Mouse (Mus musculus) common myeloid progenitor, adult 5-6 weeks (primary cell): ENCODE results near the gene Vps29. TPM values are rescaled to one million over a fixed set of nuclear protein-coding genes. Genes with fewer than 3 reads are reported as not detected.
A peak's percentile ranks its signal among the peaks of the same experiment; 100 is the strongest.

Experiments used
- ATAC-seq: replicated peaks from 2 replicates; pipeline ENCODE4 v1.8.0; 2016; ENCODE audit warnings: low read depth, mild to moderate bottlenecking, moderate TSS enrichment, inconsistent platforms; ENCODE audit not compliant: poor library complexity, severe bottlenecking
- total RNA-seq: library from RNA; stranded (forward); fragments of 200-1000, 187-1606 nt; gene quantifications from 2 replicates; pipeline ENCODE4 v1.2.3, GENCODE M21; 2017

Vps29 gene
- total RNA-seq, 1 experiment from 2014 or later, result 76.6 TPM

DNA sequence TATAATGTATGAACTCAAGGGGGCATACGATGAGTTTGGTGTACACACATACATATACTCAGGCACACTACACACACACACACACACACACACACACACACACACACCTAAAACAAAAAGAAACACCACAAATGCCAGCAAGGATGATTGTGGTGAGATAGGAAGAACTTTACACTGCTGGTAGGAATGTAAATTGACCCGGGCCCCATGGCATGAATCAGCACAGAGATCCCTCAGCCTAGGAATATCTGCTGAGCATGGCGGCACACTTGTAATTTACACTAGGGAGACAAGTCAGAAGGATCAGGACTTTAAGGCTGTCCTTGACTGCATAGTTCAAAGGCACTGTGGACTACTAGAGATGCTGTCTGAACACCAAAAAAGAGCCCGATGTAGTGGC, 23.9 kb upstream of the Vps29 start:
- no peak for ATAC-seq

DNA sequence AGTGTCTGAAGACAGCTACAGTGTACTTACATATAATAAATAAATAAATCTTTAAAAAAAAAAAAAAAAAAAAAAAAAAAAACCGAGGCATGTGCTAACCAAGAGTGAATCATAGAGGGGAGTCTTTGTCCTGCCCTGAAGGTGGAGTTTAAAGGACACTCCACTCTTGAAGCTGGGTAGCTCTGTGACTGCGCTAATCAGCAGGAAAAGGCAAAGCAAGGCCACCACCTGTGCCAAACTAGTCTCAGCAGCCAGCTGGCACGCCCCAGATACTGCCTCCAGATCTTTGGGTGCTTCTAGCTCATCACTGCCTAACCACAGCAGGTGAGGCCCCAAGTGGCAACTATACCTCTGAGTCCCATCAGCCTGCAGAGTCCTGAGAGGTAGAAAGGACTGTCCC, 19.5 kb upstream of the Vps29 start:
- ATAC-seq, result 0 out of 2 replicates have a peak, but pooled peaks have one; percentile 15

DNA sequence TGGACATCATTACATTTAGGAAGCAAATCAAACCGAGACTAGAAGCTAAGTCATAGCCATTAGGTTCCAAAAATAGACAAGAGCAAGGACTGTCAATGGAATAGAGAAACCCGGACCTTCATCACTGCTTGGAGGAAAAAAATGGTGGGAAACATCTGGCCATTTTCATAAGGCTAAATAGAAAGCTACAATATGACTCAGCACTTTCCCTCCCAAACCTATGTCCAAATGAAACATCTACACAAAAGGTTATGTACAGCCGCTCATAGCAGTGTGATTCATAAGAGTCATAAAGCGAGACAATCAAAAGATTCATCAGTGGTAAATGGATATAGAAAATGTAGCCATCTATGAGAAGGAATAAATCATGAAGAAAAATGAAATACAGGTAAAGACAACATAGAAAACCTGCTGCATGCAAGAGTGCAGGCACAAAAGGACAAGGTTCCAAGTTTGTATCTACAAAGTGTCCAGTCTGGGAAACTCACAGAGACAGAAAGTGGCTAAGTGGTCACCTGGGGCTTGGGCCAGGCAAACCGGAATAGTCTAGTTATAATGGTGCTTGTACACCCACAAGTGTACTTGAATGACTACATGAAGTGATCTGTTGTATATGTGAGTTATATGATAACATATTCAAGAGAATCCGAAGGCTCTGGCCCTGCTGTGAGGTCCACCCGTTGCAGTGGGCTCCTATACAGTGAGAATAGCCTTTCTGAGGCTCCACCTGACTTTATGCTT, 17.4 kb upstream of the Vps29 start:
- no peak for ATAC-seq

DNA sequence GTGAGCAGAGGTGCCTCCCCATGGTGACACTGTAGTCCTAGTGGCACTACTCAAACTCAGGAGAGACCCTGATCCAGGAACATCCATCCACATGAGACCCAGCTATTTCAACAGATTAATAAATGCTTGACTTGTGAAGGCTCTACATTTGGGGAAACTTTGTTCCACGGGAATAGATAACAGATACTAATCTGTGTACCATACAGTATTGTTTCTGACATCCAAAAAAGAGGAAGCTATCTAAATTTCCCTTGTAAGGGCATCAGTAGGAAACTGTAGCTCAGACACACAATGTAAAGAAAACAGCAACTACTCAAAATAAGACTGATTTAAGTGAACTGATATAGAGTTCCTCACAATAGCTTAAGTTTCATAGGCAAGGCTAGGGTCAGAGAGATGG, 11.3 kb upstream of the Vps29 start:
- 0 out of 2 replicates have a peak, but pooled peaks have one; percentile 21 for ATAC-seq

DNA sequence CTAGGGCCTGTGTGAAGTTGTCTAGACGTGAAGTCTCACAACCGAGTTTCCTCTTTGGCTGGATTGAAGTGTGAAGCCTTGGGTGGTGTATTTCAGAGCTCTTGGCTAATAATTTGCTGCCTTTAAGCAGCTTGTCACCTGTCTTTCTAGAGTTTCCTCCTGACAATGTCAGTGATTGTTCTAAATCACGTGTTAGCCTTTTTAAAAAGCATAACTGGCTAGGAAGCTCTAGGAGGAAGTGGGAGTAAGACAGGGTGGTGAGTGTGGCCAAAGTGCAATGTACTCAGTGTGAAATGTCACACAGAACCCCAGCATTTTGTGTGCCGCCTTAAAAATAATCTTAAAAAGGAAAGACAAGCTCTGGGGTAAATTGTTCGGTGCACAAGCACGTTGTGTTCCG, 10.4 kb upstream of the Vps29 start:
- ATAC-seq, result peak; percentile 58

DNA sequence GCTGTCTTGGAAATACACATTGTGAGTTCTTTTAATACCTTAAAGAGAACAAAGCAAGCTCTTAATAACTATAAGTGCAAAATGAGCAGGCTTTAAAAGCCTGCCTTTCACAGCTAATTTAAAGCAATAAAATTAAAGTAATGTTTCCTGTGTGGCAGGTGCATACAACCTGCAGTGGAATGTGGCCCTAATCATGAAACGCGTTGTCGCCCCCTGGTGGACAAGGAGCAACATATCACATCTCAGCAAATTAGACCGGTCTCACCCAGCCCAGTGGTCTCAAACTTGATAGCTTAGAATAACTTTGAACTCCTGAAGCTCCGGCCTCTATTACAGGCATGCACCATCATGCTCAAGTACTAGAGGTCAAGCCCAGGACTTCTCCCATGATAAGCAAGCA, 9.9 kb upstream of the Vps29 start:
- peak; percentile 90 for ATAC-seq

DNA sequence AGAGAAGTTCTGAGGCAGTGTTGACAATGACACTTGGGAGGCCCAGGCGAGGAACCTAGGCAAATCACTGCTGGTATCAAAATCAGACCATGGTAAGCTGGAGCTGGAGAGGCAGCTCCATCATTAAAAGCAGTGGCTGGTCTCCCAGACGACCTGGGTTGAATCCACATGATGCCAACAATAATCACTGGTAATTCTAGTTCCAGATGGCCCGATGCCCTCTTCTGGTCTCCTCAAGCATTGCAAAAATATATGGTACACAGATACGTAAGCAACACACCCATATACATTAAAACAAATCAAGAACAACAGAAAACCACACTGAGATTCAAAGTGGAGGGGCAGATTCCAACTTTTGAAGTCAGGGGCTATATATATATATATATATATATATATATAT, 8.4 kb upstream of the Vps29 start:
- ATAC-seq, result no peak

DNA sequence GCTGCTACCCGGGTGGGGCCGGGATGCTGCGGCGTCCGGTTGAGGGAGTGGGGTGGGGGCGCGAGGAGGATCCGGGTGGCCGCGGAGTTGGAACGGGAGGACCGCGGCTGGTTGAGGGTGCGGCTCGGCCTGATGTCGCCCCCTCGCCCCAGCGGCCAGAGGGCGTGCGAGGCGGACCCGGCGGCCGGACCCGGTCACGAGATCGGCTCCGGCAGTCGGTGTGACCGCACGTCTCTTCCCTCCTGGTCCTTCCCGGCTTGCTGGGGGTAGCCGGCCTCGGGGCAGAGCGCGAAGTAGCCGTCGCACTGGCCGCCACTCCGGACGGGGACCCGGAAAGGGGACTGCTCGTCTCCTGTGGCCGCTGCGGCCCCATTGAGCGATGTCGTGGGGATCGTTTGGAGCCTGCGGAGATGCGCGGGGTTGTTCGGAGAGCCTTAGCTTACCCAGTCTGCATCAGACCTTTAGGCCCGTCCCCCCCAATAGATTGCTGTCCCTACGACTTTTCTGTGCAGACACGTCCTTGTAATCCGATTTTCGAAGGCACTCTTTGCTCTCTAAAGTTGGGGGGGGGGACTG, 411 bp downstream of the Vps29 start:
- ATAC-seq, result peak; percentile 35; the same call in 1 of the 2 replicates

DNA sequence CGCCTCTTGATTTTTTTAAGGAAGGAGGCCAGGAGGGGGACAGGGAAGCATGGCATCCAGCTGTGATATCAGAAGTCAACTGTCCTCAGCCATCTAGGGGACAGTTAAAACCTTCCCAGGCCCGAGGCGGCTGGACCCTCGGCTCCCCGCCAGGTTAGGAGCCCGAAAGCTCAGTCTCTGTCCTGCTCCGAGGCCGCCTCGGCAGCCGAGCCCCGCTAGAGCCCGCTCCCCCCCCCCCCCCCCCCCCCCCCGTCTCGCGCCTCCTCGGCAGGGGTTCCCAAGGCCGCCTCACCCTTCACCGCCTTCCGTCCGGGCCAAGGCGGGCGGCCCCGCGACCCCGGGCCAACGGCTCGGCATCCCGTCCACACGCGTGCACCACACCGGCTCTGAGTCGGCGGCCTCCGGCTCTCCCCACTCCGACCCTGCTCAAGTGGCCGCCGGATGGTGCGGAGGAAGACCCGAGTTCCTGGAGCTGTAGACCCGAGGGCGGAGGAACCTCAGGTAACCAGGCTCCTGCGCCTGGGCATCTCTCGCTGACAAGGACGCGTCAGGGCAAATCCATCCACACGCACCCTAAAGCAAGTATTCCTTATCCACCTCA, 17.5 kb downstream of the Vps29 start, which contains the start of gene Gpn3:
Gpn3 (plus strand) TSS at position 286 of the 601 bp plus-strand sequence.
- peak; percentile 50 for ATAC-seq

DNA sequence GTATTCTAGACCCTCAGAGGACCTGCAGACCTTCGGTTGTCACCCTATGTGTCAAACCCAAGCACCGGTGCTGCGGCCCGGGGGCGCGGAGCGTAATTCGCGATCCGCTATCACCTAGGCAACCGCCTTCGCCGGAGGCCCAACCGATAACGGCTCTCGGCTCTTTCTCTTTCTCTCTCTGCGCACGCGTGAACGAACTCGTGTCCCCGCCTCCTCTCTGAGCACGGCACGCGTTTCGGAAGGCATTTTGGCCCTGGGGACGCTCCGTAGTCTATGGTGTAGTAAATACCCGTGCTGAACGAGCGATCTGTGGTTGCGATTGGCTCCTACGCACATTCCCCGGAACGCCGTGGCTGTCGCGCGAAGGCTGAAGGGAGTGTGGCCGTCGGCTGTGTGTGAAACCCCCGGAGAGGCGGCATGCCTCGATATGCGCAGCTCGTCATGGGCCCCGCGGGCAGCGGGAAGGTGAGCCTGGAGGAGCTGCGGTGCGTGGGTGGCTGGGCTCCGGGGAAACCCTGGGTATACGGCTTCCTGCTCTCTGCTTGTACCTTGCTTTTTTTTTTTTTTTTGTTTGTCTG, 18.1 kb downstream of the Vps29 start, which contains the start of gene Fam216a:
Fam216a (minus strand) TSS at position 173 of the 578 bp plus-strand sequence.
- ATAC-seq, result peak; percentile 94

DNA sequence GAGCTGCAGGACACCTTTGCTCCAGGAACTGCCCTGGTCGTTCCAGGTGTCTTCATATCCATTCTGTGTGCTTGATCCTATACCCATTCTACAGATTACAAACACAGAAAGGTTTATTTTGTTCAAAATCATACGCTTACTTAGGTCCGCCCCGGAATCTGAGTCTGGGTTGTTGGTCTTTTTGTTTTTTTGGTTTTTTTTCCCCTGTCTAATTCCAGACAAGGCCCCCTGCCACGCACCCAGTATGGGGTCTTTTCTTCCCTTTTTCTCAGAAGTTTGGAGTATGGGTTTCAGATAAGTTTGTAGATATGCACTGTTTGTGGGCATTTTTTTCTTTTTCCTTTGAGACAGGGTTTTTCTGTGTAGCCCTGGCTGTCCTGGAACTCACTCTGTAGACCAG, 18.7 kb downstream of the Vps29 start:
- no peak for ATAC-seq

DNA sequence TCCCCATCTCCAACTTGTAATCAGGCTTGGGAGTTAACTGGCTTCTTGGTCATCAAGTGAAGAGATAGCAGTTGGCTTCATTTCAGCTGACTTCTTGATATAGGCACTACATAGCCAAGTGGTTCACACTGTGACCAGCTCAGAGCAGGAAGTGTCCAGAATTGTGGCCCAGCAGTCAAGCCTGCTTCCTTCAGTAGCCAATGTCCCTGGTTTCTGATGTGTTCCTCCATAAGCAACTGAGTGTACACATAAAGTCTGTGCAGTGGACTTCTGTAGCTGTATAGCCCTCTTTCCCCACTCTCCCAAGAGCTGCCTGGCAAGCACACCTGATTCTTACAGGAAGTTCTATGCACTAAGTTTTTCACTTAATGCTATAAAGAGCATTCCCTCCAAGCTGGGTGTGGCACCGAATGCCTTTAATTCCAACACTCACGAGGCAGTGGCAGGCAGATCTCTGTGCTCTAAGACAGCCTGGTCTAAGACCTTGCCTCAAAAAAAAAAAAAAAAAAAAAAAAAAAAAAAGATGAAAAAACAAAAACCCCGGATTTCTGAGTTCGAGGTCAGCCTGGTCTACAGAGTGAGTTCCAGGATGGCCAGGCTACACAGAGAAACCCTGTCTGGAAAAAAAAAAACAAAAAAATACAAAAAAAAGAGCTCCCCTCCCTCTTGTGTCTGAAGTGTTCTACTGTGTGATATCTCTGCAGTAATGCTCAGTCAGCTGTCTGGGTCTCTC, 23.1 kb downstream of the Vps29 start:
- no peak for ATAC-seq

DNA sequence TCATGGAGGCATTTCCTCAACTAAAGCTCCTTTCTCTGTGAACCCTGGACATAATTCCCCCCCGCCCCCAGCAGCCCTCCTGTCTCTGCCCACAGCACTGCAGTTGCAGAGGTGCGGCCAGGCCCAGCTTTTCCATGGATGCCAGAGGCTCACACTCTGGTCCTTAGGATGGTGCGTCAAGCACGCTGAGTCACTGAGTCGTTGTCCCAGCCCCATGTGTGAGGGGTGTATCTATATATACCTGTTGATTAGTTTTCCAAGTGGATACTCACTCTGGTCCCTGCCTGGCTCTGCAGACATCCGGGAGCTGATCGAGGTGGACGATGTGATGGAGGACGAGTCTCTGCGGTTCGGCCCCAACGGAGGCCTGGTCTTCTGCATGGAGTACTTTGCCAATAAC, 24.0 kb downstream of the Vps29 start:
- ATAC-seq, result no peak

DNA sequence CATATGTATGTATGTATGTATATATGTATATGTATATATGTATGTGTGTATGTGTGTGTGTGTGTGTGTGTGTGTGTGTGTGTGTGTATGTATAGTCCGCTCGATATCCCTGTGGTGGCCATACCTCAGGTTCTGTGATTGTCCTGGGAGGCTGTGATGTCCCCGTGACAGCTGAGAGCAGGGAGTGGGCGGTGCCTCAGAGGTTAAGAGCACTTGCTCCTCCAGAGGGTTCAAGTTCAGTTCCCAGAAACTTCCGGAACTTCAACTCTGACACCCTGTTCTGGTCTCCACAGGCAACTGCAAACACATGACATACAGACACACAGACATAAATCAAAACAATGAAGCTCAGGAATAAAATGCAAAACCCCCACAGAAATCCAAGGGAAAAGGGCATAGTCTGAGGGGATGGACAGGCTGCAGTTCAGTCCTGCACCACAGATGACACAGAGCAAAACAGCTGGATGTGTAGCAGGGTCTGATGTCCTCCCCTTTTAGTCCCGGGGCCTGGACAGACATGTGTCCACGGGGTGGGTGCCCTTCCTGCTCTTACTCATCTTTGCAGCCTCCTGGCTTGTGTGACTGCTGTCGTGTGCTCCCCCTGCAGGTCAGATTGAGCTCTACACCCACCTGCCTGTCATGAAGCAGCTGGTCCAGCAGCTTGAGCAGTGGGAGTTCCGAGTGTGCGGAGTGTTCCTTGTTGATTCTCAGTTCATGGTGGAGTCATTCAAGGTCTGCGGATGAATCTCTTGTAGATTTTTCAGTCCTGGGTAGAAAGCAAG, 25.4 kb downstream of the Vps29 start:
- peak; percentile 96 for ATAC-seq

DNA sequence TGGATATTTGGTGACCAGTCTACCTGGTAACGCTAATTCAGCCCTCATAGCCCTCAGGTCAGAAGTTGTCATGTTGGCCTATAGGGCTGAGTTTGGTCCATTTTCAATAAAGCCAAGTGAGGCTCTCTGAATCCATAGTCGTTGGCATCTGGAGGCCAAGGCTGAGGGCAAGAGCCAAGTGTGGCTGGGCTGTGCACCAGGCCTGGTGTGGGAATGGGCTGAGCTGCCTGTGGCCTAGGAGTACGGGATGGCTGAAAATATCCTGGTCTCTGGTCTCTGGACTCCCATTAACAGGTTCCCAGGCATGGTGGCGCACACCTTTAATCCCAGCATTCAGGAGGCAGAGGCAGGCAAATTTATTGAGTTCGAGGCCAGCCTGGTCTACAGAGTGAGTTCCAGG, 35.8 kb downstream of the Vps29 start:
- ATAC-seq, result no peak

DNA sequence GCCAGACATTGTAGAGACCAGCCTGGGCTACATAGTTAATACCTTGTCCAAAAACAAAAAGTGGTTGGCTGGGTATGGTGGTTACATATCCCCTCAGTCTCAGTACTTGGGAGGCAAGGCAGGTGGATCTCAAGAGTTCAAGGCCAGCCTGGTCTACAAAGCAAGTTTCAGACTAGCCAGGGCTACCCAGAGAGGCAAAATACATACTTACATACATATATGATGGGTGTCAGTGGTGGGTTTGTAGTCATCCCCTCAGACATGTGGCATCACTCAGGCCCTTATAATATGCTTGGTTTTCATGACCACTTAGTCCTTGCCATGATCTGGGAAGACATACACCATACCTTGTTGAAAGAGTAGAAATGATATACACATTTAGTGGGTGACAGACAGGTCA, 36.5 kb downstream of the Vps29 start:
- no peak for ATAC-seq

DNA sequence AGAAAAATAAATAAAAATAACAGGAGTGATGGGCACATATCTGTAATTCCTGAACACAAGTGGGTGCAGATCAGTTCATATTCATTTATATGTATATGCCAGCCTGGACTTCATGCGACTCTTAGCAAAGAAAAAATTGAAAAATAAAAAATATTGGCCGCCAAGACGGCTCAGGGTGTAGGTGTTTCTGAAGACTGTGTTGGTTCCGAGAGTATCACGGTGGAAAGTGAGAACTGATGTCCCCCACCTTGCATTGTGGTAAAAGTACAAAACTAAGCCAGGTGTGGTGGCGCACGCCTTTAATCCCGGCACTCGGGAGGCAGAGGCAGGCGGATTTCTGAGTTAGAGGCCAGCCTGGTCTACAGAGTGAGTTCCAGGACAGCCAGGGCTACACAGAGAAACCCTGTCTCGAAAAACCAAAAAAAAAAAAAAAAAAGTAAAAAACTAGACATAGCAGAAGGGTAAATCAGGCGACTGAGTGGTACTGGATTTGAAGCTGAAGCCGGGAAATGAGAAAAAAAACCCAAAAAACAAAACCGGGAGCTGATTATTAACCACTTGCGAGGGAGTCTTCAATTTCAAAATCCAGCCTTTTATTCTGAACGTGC, 37.1 kb downstream of the Vps29 start:
- no peak for ATAC-seq

DNA sequence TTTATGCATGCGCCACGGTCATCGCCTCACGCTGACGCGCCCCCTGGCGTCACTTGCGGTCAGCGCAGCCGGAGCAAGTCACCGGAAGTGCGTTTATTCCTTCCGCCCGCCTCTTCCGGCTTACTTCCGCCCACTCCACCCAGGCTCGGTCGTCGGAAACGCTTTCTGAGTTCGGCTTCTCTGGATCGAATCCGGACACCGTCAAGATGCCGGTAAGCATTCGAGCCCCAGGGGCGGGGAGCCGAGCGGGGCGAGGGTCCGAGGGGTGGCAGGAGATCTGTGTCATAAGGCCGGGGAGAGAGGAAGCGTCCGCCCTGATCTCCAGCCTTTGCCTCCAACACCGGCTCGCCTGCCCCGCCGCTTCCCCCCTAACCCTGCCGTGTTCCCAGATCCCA, 37.6 kb downstream of the Vps29 start, which contains the start of gene Arpc3:
Arpc3 (plus strand) TSS at position 93 of the 395 bp plus-strand sequence.
- ATAC-seq, result peak; percentile 91
